Mouse (Mus musculus): Measurements from ENCODE around the gene Nipal4. TPM values are rescaled to one million over a fixed set of nuclear protein-coding genes. Genes with fewer than 3 reads are reported as not detected.

Gene Nipal4
- 0.11 and 0.29 TPM in 2 replicates for polyA plus RNA-seq (2015; fragmentation: Nextera tagmentation; extraction: Ambion mirVana)

DNA sequence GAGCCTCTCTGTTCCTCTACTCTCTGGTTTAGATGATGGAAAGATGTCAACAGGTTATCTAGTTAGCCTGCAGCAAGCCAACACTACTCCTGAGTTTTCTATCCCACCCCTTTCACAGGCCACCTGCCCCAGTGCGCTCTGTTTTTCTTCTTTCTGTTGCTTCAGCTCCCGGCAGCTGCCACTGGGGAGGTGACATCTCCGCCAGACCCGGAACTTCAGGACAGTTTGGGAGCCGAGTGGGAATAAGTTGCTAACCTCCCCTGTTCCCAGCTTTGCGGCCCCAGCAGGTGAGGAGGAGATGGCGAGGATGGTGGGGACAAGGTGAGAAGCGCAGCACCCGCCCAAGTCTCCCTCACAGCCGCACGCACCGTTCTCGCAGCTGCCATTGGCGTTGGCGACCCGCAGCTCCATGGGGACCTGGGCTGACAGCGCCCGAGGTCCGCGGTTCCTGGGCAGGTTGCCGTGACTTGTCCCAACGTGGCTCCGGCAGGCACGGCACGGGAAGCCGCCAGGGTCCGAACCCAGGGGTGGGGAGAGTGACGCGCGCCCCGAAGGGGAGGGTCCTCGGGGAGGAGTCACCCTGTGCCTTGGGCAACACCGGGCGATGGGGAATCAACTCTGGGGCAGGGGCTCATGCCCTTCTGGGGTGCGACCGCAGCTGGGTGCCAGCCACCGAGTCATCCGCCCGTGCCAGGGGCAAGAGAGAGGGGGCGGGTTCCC lies at the start of gene Nipal4:
Gene Nipal4 (minus strand): TSS at position 643 of the 720 bp plus-strand sequence.
- Histone ChIP-seq H3K4me1 (replicated peaks; ENCODE audit: control insufficient read depth, insufficient read depth, low read length) (peaks cover 5% of the 10 kb centered on the region; the same call in 1 of the 2 replicates), H3K4me3 (replicated peaks; ENCODE audit: low read length) (peak within 1 kb of the TSS; percentile 50), H3K27me3 (replicated peaks; ENCODE audit: control insufficient read depth, insufficient read depth, low read length) (no peaks in the 10 kb centered on the region), H3K9ac (replicated peaks; ENCODE audit: low read depth, low read length) (peak within 1 kb of the TSS; percentile 48), H3K36me3 (ENCODE audit: control insufficient read depth, insufficient read depth) (no peaks in the 10 kb centered on the region), H3K27ac (ENCODE audit: low read length) (no peak within 1 kb of the TSS), H3K4me2 (ENCODE audit: low read length) (peak within 1 kb of the TSS; percentile 85), H3K9me3 (ENCODE audit: control insufficient read depth, low read length) (no peaks in the 10 kb centered on the region)
- ATAC-seq: peak; percentile 65; the same call in 1 of the 2 replicates
- WGBS: 2% methylated on average over 40 of the region's 40 CpGs

GRCm38 (mm10) chr11:46215354-46215753 lies 49.0 kb upstream of the Nipal4 start:
- ATAC-seq: peak; percentile 78
- Histone ChIP-seq H3K9me3 (ENCODE audit: control insufficient read depth, low read length) (no peaks in the 10 kb centered on the region; the same call in 1 of the 2 replicates), H3K36me3 (ENCODE audit: control insufficient read depth, insufficient read depth) (no peaks in the 10 kb centered on the region; the same call in 1 of the 2 replicates), H3K4me2 (ENCODE audit: low read length) (no peak overlapping the region), H3K9ac (replicated peaks; ENCODE audit: low read depth, low read length) (no peak overlapping the region), H3K4me3 (replicated peaks; ENCODE audit: low read length) (no peak overlapping the region), H3K27ac (ENCODE audit: low read length) (no peak overlapping the region), H3K4me1 (replicated peaks; ENCODE audit: control insufficient read depth, insufficient read depth, low read length) (0 out of 2 replicates have a peak, but pooled peaks cover 3% of the 10 kb centered on the region), H3K27me3 (replicated peaks; ENCODE audit: control insufficient read depth, insufficient read depth, low read length) (no peaks in the 10 kb centered on the region)
- 23% methylated on average over 3 of the region's 3 CpGs for WGBS

GRCm38 (mm10) chr11:46214368-46215230 lies 48.3 kb upstream of the Nipal4 start:
- H3K9ac ChIP-seq (replicated peaks; ENCODE audit: low read depth, low read length): no peak overlapping the region
- H3K4me3 ChIP-seq (replicated peaks; ENCODE audit: low read length): no peak overlapping the region
- no peak overlapping the region for H3K4me2 ChIP-seq (ENCODE audit: low read length)
- ATAC-seq: no peak
- 0 out of 2 replicates have a peak, but pooled peaks cover 3% of the 10 kb centered on the region for H3K4me1 ChIP-seq (replicated peaks; ENCODE audit: control insufficient read depth, insufficient read depth, low read length)
- H3K27ac ChIP-seq (ENCODE audit: low read length): no peak overlapping the region
- H3K27me3 ChIP-seq (replicated peaks; ENCODE audit: control insufficient read depth, insufficient read depth, low read length): no peaks in the 10 kb centered on the region
- H3K9me3 ChIP-seq (ENCODE audit: control insufficient read depth, low read length): no peaks in the 10 kb centered on the region; the same call in 1 of the 2 replicates
- 82% methylated on average over 14 of the region's 14 CpGs for WGBS
- H3K36me3 ChIP-seq (ENCODE audit: control insufficient read depth, insufficient read depth): no peaks in the 10 kb centered on the region; the same call in 1 of the 2 replicates

- ATAC-seq: no peak
- 84% methylated on average over 5 of the region's 5 CpGs for WGBS
- H3K27ac ChIP-seq (ENCODE audit: low read length): no peak overlapping the region
Observed at GRCm38 (mm10) chr11:46213844-46214243, 47.5 kb upstream of the Nipal4 start.

GRCm38 (mm10) chr11:46211858-46212257 lies 45.5 kb upstream of the Nipal4 start:
- H3K27me3 ChIP-seq (replicated peaks; ENCODE audit: control insufficient read depth, insufficient read depth, low read length): no peaks in the 10 kb centered on the region
- ATAC-seq: no peak
- H3K27ac ChIP-seq (ENCODE audit: low read length): no peak overlapping the region
- no peak overlapping the region for H3K9ac ChIP-seq (replicated peaks; ENCODE audit: low read depth, low read length)
- H3K4me1 ChIP-seq (replicated peaks; ENCODE audit: control insufficient read depth, insufficient read depth, low read length): 0 out of 2 replicates have a peak, but pooled peaks cover 3% of the 10 kb centered on the region
- H3K4me2 ChIP-seq (ENCODE audit: low read length): no peak overlapping the region
- H3K4me3 ChIP-seq (replicated peaks; ENCODE audit: low read length): no peak overlapping the region
- peaks cover 12% of the 10 kb centered on the region for H3K36me3 ChIP-seq (ENCODE audit: control insufficient read depth, insufficient read depth)
- 49% methylated on average over 3 of the region's 3 CpGs for WGBS
- no peaks in the 10 kb centered on the region; the same call in 1 of the 2 replicates for H3K9me3 ChIP-seq (ENCODE audit: control insufficient read depth, low read length)

More at GRCm38 (mm10) chr11:46213844-46214243, 47.5 kb upstream of the Nipal4 start:
- Histone ChIP-seq H3K9me3 (ENCODE audit: control insufficient read depth, low read length) (no peaks in the 10 kb centered on the region; the same call in 1 of the 2 replicates), H3K4me3 (replicated peaks; ENCODE audit: low read length) (no peak overlapping the region), H3K9ac (replicated peaks; ENCODE audit: low read depth, low read length) (no peak overlapping the region), H3K4me1 (replicated peaks; ENCODE audit: control insufficient read depth, insufficient read depth, low read length) (0 out of 2 replicates have a peak, but pooled peaks cover 3% of the 10 kb centered on the region), H3K36me3 (ENCODE audit: control insufficient read depth, insufficient read depth) (no peaks in the 10 kb centered on the region; the same call in 1 of the 2 replicates), H3K27me3 (replicated peaks; ENCODE audit: control insufficient read depth, insufficient read depth, low read length) (no peaks in the 10 kb centered on the region), H3K4me2 (ENCODE audit: low read length) (no peak overlapping the region)

GRCm38 (mm10) chr11:46209884-46210283 lies 43.6 kb upstream of the Nipal4 start:
- Histone ChIP-seq H3K27me3 (replicated peaks; ENCODE audit: control insufficient read depth, insufficient read depth, low read length) (no peaks in the 10 kb centered on the region), H3K27ac (ENCODE audit: low read length) (no peak overlapping the region), H3K4me2 (ENCODE audit: low read length) (no peak overlapping the region), H3K36me3 (ENCODE audit: control insufficient read depth, insufficient read depth) (peaks cover 22% of the 10 kb centered on the region), H3K4me3 (replicated peaks; ENCODE audit: low read length) (no peak overlapping the region), H3K9me3 (ENCODE audit: control insufficient read depth, low read length) (no peaks in the 10 kb centered on the region), H3K9ac (replicated peaks; ENCODE audit: low read depth, low read length) (no peak overlapping the region), H3K4me1 (replicated peaks; ENCODE audit: control insufficient read depth, insufficient read depth, low read length) (no peaks in the 10 kb centered on the region)
- no peak for ATAC-seq
- 19% methylated on average over 2 of the region's 2 CpGs for WGBS

DNA sequence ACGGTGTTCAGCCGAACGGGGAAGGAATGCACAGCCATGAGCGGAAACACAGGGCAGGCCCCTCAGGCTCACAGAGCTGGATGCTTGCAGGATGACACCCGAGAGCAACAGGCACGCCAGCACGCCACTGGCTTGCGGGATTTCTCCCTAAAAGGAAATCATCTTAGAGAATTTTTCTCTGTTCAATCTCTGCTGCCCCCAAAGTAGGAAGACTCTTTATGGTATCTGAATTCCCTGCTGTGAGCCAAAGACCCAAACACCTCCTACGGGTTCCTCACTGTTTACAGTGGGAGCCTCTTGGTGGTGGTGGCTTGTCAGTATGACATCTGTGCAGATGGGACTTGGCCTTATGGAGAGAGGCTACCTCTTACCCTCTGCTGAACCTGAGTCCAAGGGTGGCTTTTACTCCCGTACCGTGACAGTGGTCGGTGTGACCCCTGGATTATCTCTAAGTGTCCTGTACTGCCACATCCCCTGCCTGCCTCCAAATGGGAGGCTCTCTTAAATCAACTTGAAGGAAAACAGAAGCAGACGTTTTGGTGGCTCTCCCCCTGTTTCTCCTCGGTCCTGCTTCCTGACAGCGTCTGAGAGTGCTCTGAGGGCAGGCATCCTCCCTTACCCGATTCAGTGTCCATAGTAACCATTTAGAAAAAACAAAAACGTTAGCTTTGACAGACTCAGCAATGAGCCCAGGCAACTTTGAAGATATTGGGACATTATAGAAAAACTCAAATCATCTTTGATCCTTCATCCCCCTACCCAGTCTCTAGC lies 39.5 kb upstream of the Nipal4 start:
- H3K9ac ChIP-seq (replicated peaks; ENCODE audit: low read depth, low read length): no peak overlapping the region
- no peaks in the 10 kb centered on the region for H3K27me3 ChIP-seq (replicated peaks; ENCODE audit: control insufficient read depth, insufficient read depth, low read length)
- H3K4me3 ChIP-seq (replicated peaks; ENCODE audit: low read length): no peak overlapping the region
- ATAC-seq: no peak
- WGBS: 80% methylated on average over 17 of the region's 17 CpGs
- peaks cover 34% of the 10 kb centered on the region for H3K36me3 ChIP-seq (ENCODE audit: control insufficient read depth, insufficient read depth)
- H3K9me3 ChIP-seq (ENCODE audit: control insufficient read depth, low read length): no peaks in the 10 kb centered on the region
- no peaks in the 10 kb centered on the region for H3K4me1 ChIP-seq (replicated peaks; ENCODE audit: control insufficient read depth, insufficient read depth, low read length)
- H3K4me2 ChIP-seq (ENCODE audit: low read length): no peak overlapping the region
- H3K27ac ChIP-seq (ENCODE audit: low read length): no peak overlapping the region

- H3K4me3 ChIP-seq (replicated peaks; ENCODE audit: low read length): no peak overlapping the region
- no peak overlapping the region for H3K4me2 ChIP-seq (ENCODE audit: low read length)
- no peak for ATAC-seq
- no peaks in the 10 kb centered on the region for H3K9me3 ChIP-seq (ENCODE audit: control insufficient read depth, low read length)
- H3K27me3 ChIP-seq (replicated peaks; ENCODE audit: control insufficient read depth, insufficient read depth, low read length): no peaks in the 10 kb centered on the region
- WGBS: 84% methylated on average over 9 of the region's 9 CpGs
- H3K9ac ChIP-seq (replicated peaks; ENCODE audit: low read depth, low read length): no peak overlapping the region
- H3K4me1 ChIP-seq (replicated peaks; ENCODE audit: control insufficient read depth, insufficient read depth, low read length): no peaks in the 10 kb centered on the region
- H3K36me3 ChIP-seq (ENCODE audit: control insufficient read depth, insufficient read depth): peaks cover 38% of the 10 kb centered on the region
- H3K27ac ChIP-seq (ENCODE audit: low read length): no peak overlapping the region
Observed at GRCm38 (mm10) chr11:46204841-46205240, 38.5 kb upstream of the Nipal4 start.

All from forebrain, embryonic 16.5 days (tissue).